Mouse (Mus musculus) kidney, postnatal 14 days (tissue): Measurements from ENCODE around the gene Trpv2.

Source experiments
- DNase-seq: peaks from one replicate; pipeline ENCODE4 v3.0.0; 2022; ENCODE audit warnings: mixed read lengths

The Trpv2 gene

GRCm38 (mm10) chr11:62604123-62604706, 29.9 kb downstream of the Trpv2 start:
- DNase-seq = no peak

- no peak for DNase-seq
These were observed 30.8 kb downstream of the Trpv2 start for GRCm38 (mm10) chr11:62604886-62605618.

GRCm38 (mm10) chr11:62605619-62606298, 31.5 kb downstream of the Trpv2 start:
- DNase-seq = no peak

DNA sequence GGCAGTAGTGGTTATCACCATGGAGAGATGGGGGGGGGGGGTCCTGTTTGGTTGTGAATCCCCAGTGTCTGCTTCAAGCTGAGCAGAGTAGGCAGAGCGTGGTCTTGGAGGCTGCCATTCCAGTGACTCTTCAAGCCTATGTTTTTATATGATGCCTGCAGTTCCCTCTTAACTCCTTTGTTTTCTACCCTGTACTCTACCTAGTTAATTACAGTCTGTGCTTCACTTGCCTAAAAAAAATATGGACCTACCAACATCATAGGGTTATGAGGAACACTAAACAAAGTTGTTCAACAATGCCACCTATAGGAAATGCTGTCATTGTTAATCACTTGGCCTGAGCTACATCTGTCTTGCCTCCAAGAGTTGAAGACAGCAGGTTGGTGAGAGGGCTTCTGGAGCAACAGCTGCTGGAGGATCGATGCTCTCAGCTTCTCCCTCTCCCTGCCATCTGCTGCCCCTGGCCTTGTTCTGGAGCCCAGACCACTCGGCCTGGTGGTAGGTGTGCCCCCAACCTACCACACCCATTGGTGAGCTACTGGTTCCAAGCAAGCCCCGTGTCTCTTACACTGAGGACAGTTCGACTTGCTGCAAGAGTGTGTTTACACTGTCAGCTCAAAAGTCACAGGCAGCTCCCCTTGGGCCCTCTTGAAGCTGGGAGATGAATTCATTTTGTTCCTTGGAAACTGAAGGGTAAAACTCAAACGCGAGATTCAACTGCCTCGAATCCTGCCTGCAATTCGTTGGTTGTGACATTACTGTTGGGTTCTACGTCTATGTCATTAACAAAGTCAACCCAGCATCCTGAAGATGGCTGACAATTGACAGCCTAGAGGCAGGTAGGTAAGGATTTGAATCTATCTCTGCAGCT, 32.2 kb downstream of the Trpv2 start:
- no peak for DNase-seq

- no peak for DNase-seq
These were observed 33.1 kb downstream of the Trpv2 start for GRCm38 (mm10) chr11:62607170-62607951.

- no peak for DNase-seq
These were observed 33.6 kb downstream of the Trpv2 start for GRCm38 (mm10) chr11:62607952-62608201.

DNA sequence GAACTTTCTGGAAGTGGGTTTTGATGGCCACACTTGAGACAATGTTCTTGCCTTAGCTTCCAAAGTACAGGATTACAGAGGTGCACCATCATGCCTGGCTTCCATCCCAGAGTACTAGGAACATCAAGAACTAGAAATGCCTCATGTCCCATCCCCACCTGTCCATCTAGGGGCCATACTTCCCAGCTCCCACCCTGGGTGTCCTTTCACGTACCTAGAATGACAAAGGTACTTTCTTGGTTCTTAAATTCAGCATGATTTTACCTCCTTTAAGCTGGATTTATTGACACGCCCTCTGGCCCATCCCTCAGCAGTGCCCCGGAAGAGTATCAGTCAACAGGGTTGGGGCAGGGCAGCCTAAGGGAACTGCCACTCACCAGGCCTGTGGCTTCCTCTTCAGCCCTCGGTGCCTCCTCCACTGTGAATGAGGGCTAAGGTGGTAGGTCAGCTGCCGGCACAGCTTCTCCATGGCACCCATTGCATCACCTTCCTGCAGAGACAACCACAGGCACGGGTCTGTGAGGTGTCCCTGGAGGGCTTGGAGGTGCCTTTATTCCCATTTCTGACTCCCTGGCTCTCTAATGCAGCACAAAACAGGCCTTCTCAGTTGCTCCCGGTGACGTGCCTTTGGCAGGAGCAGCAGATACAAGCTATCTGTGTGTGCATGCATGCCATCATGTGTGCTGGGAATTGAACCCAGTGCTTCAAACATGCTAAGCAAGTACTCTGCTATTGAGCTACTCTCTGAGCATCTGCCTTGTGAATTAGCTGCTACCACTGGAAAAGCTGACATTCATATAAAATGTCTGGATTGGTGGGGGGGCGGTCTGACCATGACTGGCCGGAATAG, 34.8 kb downstream of the Trpv2 start:
- DNase-seq = no peak

GRCm38 (mm10) chr11:62610304-62610703, 36.0 kb downstream of the Trpv2 start:
- no peak for DNase-seq

- no peak for DNase-seq
These were observed 38.3 kb downstream of the Trpv2 start for GRCm38 (mm10) chr11:62612604-62613003.

GRCm38 (mm10) chr11:62613657-62614365, 39.5 kb downstream of the Trpv2 start:
- peak; percentile 93 for DNase-seq

DNA sequence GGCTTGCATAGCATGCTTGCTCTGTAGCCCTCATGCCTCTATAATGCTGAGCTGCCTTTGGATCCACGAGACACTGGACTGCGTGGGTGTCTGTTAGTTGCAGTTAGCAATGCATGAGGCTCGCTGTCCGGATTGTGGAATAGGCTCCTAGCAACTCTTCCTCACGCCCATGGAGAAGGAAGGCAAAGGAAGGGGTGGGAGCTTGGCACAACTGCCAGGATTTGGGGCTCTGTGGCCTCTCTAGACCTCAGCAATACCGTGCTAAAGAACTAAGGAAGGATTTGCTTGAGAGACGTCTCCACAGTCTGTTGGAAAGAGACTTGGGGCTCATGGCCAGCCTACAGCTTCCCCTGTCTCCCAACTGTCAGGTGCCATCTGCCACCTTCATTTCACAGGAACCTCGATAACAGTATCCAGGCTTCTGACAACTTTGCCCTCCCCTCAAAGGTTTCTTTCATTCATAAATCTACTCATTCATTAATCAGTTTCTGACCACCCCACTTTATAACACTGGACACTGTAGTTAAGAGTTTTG, 40.7 kb downstream of the Trpv2 start:
- DNase-seq = no peak

DNA sequence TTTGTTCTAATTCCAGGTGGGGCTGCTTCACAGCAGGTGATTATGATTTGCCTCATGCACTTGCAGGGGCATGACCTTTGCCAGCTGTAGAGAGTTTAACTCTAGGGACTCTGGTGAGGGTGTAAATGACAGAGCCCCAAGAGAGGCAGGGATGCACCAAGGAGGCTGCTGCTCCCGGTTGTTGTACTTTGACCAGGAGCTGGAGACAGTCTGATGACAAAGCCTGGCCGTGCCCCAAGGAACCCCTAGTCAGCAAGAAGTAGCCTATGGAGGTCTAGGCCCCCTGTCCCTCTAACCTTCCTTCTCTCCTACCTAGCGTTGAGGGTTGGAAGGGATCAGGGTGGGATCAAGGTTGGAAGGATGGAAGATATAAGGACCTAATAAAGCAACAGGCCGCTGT, 41.2 kb downstream of the Trpv2 start:
- DNase-seq = no peak

DNA sequence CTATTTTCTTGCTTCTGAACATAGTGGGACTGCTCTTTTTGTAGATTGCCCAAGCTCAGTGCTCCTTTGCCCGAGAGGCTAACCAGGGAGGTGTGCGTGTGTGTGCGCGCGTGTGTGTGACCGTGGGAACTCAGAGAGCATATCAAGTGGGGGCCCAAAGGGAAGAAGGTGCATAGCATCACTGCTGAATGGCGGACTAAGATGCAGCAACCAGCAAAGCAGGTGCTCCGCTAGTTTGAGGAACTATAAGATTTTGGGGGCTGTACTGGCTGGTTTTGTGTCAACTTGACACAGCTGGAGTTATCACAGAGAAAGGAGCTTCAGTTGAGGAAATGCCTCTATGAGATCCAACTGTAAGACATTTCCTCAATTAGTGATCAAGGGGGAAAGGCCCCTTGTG, 46.8 kb downstream of the Trpv2 start:
- no peak for DNase-seq

DNA sequence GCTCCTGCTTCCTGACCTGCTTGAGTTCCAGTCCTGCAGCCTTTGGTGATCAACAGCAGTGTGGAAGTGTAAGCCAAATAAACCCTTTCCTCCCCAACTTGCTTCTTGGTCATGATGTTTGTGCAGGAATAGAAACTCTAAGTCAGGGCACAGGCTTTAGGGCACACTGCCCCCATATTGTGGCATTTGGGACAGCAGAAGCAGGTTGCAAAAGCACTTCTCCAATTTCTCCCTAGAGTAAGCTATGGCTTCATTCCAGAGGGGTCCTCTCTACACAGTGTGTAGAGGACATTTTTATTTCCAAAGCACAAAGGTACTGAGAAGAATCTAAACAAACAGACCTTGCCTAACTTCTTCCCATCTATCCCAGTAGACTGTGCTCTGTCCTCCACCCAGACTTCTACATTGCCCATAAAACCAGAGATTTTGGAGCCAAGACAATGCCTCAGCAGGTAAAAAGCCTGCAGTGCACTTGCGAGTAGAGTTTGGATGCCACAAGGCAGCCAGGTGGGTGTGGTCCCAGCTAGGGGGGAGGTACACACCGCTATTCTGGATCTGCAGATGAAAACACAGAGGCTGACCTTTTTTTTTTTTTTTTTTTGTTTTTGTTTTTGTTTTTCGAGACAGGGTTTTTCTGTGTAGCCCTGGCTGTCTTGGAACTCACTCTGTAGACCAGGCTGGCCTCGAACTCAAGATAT, 47.4 kb downstream of the Trpv2 start:
- no peak for DNase-seq

DNA sequence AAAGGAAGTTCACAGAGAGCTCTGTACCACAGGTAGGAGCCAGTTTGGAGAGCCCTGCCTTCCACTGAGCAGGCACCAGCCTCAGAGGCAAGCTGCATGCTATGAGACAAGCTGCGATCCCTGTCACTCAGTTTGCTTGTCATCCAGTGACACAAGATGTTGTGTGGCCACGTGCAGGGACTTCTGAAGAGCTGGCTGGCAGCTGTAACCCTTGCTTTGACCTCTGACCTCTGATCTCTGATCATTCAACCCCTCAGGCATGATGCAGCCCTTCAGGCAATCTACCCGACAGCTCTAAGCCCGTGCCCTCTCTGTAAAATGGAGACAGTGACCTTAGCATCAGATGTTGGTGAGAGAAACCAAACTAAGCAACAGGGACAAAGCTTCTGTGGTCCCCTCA, 48.6 kb downstream of the Trpv2 start:
- DNase-seq = no peak

DNA sequence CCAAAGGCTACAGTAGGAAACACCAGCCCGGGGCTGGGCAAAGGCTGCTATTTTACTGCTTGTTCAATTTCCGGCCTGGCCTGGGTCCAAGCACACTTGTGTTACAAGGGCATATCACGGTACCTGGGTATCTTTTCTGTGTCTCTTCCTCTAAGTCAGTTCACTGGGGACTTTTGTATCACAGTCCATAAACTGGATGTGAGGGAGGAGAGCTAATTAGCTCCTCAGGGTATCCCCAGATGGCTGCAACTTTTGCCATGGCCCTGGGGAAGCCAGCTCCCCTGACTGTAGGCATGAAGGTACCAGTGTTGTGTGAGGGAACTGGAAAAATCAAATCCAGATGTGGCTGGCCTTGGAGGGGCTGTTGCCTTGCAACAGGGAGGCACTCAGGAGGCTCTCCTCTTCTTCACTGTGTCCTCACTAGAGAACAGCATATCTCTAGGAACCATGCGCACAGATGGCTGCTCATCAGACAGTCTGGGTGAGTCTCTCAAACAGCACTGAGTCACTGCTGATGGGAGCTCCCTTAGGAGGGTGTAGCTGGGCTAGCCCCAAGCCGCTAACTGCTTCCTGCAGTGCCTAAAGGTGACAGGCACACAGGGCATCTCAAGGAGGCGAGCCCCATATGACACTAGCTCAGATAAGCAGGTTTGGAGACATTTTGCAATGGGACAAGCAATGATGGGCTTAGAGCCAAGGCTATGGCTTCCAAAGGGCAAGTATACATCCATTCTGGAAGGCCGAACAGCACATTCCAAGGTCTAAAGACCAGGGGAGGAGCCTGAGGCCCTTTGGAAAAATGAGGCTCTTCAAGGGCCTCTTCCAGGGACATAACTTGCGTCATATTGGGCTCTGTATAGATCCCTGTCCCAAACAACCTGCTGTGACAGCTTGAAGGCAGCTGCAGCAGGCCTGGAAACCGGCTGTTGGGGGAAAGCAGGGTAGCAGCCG, 50.3 kb downstream of the Trpv2 start:
- DNase-seq = peak; percentile 58

DNA sequence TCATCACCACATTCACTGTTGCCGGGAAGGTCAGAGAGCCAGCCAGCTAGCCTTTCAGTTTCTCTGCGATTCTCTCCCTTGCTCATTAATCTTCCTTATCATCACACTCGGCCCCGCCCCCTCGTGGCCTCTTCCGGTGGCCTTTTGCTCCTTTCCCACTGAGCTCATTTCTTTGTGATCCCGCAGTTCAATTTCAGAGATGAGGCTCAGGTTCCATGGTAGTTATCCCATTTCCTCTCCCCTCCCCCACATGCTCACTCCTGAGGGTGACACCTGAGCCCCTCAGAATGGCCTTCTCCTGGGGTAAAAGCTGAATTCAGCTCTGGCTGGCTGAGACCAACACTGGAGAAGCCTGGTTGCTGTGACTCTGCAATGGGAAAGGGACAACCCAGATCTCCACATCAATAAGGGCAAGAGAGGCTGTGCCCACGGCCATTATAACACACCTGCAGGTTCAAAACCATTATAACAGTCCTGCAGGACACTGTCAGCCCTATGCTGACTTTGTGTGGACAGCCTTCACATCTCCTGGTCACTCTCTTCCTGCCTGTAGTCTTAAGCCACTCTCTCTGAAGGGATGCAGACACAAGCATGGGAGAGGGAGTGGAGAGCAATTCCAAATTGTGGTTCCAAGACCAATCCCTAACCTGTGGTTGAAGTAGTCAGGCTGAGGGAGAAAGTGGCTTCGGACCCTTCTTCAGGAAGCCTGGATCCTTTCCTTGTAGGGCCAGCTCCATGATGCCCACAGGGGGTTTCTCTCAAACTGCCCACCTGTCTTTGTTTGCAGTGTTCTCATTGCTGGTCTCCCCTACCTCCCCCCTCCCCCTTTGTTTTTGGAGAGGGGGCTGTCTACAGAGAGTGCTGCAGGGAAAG, 55.3 kb downstream of the Trpv2 start:
- DNase-seq = peak; percentile 50
